Mouse (Mus musculus): ENCODE data around the gene Gpr21.

GRCm38 (mm10) chr2:37569888-37570287 lies 53.8 kb downstream of the Gpr21 start:
- TF ChIP-seq USF1 (IDR thresholded peaks at IDR 0.05; ENCODE audit: low read depth) (no peak), POLR2A (IDR thresholded peaks at IDR 0.05; ENCODE audit: insufficient read length, low read depth) (no peak), CEBPB (IDR thresholded peaks at IDR 0.05; ENCODE audit: insufficient read depth, poor library complexity, severe bottlenecking) (no peak), POLR2AphosphoS2 (IDR thresholded peaks at IDR 0.05; ENCODE audit: insufficient read length, low read depth) (no peak), MAX (IDR thresholded peaks at IDR 0.05; ENCODE audit: low read depth) (no peak), MYOG (IDR thresholded peaks at IDR 0.05; ENCODE audit: control insufficient read depth in 1 of 3, insufficient read depth in 1 of 3, insufficient read length in 2 of 3, low read depth in 2 of 3) (no peak), E2F4 (IDR thresholded peaks at IDR 0.05; ENCODE audit: insufficient read depth) (no peak), TCF12 (IDR thresholded peaks at IDR 0.05; ENCODE audit: insufficient read depth, poor library complexity, severe bottlenecking) (no peak), MYOD1 (IDR thresholded peaks at IDR 0.05; ENCODE audit: control insufficient read depth in 1 of 3, insufficient read length in 2 of 3, low read depth in 2 of 3) (no peak), SRF (IDR thresholded peaks at IDR 0.05; ENCODE audit: control insufficient read depth, insufficient read length, low read depth) (no peak), REST (IDR thresholded peaks at IDR 0.05; ENCODE audit: insufficient read depth, insufficient read length) (no peak), TCF3 (IDR thresholded peaks at IDR 0.05; ENCODE audit: insufficient read length, low read depth) (no peak)

Data from myocyte (in vitro differentiated cells).